Comparison of ENCODE assay signal across 7 mouse cellular contexts in the genomic region with DNA sequence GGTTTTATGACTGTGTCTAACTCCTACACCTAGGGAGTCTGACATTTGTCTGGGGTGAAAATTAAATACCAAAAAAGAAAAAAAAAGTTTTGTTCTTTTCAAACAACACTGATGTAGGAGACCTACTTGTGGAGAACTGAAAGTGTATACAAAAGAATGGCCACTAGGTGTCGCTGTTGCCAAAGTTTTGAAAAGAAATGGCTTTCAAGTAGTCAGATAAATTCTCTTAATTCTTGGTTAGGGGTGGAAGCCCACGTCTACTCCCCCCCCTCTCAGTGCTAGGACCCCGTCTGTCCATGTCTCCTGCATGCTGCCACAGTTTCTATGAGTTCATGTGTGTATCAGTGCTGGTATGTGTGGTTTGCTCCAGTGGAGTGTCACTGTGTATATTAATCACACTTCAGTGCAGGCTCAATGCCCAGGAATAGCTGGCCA.
DNase-seq lines count a peak whose midpoint lies in the region; ATAC-seq and TF ChIP-seq lines count a peak whose summit lies in the region.

No protein-coding gene starts in this region.

- no peak for TF ChIP-seq POLR2A in MEL (IDR thresholded peaks at IDR 0.05; ENCODE audit: control insufficient read depth in 1 of 2, insufficient read depth in 1 of 2, low read depth in 1 of 2, low read length in 2 of 2, poor library complexity in 1 of 2)

- H3K36me3 ChIP-seq in MEL (ENCODE audit: control insufficient read depth in 1 of 2, insufficient read depth in 2 of 2, low read length in 2 of 2): no peaks in the 10 kb centered on the region
- no peaks in the 10 kb centered on the region for H3K36me3 ChIP-seq in heart, embryonic 13.5 days

- no peaks in the 10 kb centered on the region for H3K27me3 ChIP-seq in MEL (ENCODE audit: control insufficient read depth in 1 of 2, insufficient read depth in 2 of 2, low read length in 2 of 2)
- no peaks in the 10 kb centered on the region for H3K27me3 ChIP-seq in heart, embryonic 13.5 days (replicated peaks)

- no peak overlapping the region for H3K27ac ChIP-seq in MEL (ENCODE audit: control insufficient read depth, low read depth, low read length)
- no peak overlapping the region for H3K27ac ChIP-seq in heart, embryonic 13.5 days (replicated peaks)

- H3K9ac ChIP-seq in MEL (ENCODE audit: control insufficient read depth, low read depth, low read length, poor library complexity, severe bottlenecking): peak overlapping the region; percentile 32; the same call in 1 of the 2 replicates
- no peak overlapping the region for H3K9ac ChIP-seq in heart, embryonic 13.5 days

- H3K79me2 ChIP-seq in MEL (ENCODE audit: control insufficient read depth, insufficient read depth, low read length, poor library complexity): no peaks in the 10 kb centered on the region

- H3K9me3 ChIP-seq in MEL (replicated peaks; ENCODE audit: insufficient read depth, low read length): no peaks in the 10 kb centered on the region
- no peaks in the 10 kb centered on the region for H3K9me3 ChIP-seq in heart, embryonic 13.5 days

- no peak for TF ChIP-seq EP300 in MEL (IDR thresholded peaks at IDR 0.05; ENCODE audit: low read depth in 1 of 2, low read length in 2 of 2)

- TF ChIP-seq RAD21 in MEL (IDR thresholded peaks at IDR 0.05; ENCODE audit: low read depth, low read length): peak; percentile 97

- H3K4me2 ChIP-seq in heart, embryonic 13.5 days: peak overlapping the region; percentile 38

- peak; percentile 88 for DNase-seq in CD4-positive, CD25-positive, alpha-beta regulatory T cell, adult 2 months (ENCODE audit: low read depth, low spot score)
- peak; percentile 89 for DNase-seq in MEL (ENCODE audit: low read depth, low spot score)
- peak; percentile 84 to 90 for DNase-seq in cerebellum, postnatal 10 days
- DNase-seq in kidney, postnatal 10 days: peak; percentile 80
- DNase-seq in lung, postnatal 10 days: peak; percentile 81
- peak; percentile 72 to 82 for DNase-seq in right cerebral cortex, postnatal 10 days (ENCODE audit: low spot score in 2 of 2)

- 0% methylated on average over 3 of the region's 3 CpGs for WGBS in heart, embryonic 13.5 days

- peak overlapping the region; percentile 24 to 36; a peak in 2 of 4 replicates for H3K4me3 ChIP-seq in MEL (ENCODE audit: control insufficient read depth in 1 of 2, insufficient read depth in 1 of 2, low read depth in 2 of 2, low read length in 2 of 2)
- H3K4me3 ChIP-seq in heart, embryonic 13.5 days: no peak overlapping the region

- ATAC-seq in heart, embryonic 13.5 days (ENCODE audit: extremely low read depth, insufficient number of reproducible peaks, low FRiP score, low TSS enrichment): no peak

- TF ChIP-seq CTCF in MEL (IDR thresholded peaks at IDR 0.05 in 2 of 3, conservative IDR thresholded peaks at IDR 0.05 in 1 of 3; ENCODE audit: control insufficient read depth in 1 of 3, insufficient read depth in 1 of 3, low read depth in 2 of 3, low read length in 3 of 3, poor library complexity in 1 of 3, severe bottlenecking in 1 of 3): peak; percentile 44 to 94 (median 49)

- H3K4me1 ChIP-seq in MEL (ENCODE audit: control insufficient read depth in 1 of 2, insufficient read depth in 2 of 2, low read length in 2 of 2): peaks cover 0 to 3% of the 10 kb centered on the region in 2 experiments; a peak in 1 of 4 replicates
- H3K4me1 ChIP-seq in heart, embryonic 13.5 days: peaks cover 7% of the 10 kb centered on the region; the same call in 1 of the 2 replicates

TF ChIP-seq in MEL, 35 proteins besides CTCF, POLR2A, EP300 and RAD21:
- TF ChIP-seq MYB (IDR thresholded peaks at IDR 0.05; ENCODE audit: low read depth, low read length): no peak
- TF ChIP-seq ZC3H11A (IDR thresholded peaks at IDR 0.05; ENCODE audit: low read depth, low read length): peak; percentile 82
- peak; percentile 44; the same call in 1 of the 2 replicates for TF ChIP-seq SIN3A (IDR thresholded peaks at IDR 0.05; ENCODE audit: low read length)
- no peak for TF ChIP-seq MAZ (IDR thresholded peaks at IDR 0.05; ENCODE audit: low read depth, low read length)
- TF ChIP-seq SMC3 (IDR thresholded peaks at IDR 0.05; ENCODE audit: low read depth, low read length): peak; percentile 86
